Mouse (Mus musculus) layer of hippocampus, adult 8-10 months (tissue): ENCODE results near the gene Bmp7. TPM values are rescaled to one million over a fixed set of nuclear protein-coding genes. Genes with fewer than 3 reads are reported as not detected.

Source experiments
- DNase-seq, 2 experiments: peaks; one replicate each; pipeline ENCODE4 v3.0.0; 2022; ENCODE audit warnings: low spot score in 2 of 2
- total RNA-seq, 4 experiments: library from RNA; stranded (reverse); gene quantifications; 2 replicates each; pipeline ENCODE4 v1.2.4; 2022

Gene Bmp7
- 1 to 10 TPM; 7.1 to 9.8 (median 8.6) TPM for total RNA-seq

DNA sequence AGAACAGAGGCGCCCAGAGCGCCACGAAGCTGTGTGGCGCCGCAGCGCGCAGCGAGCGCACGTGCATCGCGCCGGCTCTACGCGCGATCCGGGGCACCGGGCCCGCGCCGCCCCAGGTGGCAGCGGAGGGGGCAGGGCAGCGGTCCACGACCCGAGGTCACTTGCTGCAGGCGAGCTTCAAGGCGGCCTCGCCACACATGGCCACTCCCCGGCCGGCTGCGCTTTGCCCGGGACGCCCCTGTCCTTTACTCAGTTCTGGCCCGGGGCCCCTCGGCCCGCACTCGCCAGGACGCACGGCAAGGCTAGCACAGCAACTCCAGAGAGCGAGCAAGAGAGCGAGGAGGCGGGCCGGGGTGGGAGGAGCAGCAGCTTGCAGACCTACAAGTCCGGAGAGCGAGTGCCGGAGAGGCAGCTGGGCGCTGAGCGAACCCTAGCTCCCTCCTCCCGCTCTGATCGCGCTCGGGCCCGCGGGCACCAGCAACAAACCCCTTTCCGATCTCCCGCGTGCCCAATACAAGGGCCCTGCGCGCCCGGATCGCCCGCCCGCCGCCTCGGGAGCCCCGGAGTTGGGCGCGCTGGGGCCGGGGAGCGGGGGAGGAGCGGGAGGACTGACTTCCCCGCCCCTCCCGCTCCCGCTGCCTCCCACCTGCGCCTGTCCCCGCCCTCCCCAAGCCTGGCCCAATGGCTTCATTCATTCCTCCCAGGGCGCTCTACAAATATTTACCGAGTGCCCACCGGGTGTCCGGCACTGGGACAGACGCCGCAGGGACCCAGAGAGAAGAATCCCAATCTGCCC, at the start of gene Bmp7:
TSS of gene Bmp7 (minus strand) at position 319 of the 796 bp plus-strand sequence.
- DNase-seq, result no peak

DNA sequence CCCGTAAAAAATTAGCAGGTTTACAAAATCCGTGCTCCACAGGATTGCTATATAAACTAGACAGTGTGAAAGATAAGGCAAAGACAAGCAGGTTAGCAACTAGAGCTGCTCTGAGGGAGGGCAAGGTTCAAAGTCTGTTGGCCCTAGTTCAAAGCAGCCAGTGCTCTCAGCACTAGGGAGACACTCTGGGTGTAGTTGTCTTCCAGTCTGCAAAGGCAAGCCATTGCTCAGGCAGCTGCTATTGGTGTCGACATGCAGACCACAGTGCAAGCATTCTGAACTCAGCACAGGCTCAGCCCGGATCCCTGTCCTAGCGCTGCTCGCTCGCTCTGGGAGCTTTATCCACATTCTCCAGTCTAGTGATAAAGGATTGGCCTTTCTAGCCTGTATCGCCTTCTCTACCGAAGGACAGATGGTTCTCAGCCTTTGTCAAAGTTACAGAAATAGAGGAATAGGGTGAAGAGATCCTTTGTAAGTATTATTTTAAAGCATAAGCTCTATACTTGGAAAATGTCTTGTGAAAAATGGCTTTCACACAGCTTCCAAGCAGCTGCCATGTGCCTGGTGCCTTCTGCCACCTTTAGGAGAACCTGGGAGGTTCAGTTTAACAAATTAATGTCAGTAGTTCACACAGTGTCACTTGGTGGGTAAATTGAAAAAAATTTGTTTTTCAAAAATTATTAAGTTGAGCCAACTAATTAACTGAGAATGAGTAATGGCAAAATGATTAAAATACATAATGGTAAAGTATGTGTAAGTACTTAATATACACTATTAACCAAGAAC, 42.8 kb upstream of the Bmp7 start:
- no peak for DNase-seq

DNA sequence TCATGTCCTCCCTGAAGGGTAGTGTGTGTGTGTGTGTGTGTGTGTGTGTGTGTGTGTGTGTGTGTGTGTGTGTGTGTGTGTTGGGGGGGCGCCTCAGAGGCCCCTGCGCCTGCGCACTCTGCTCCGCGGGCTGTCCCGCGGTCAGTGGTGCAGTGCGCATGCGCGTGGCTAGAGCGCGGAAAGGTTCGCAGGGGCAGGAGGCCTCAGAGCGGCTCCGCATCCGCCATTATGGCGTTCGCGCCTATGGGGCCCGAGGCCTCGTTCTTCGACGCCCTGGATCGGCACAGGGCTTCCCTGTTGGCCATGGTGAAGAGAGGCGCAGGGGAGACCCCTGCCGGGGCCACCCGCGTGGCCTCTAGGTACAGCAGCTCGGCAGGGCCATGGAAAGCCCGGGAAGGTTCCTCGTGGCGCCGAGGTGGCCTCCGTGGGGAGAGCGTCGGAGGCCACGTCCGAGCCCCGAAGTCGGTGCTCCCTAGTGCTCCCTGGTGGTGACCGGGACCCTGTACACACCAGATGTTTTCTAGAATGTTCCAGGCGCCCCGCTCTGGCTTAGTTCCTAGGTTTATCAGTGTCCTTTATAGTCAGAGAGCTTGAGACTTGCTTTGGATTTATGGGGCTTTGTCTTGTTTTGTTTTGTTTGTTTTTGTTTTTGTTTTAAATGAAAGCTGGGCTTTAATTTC, 39.7 kb upstream of the Bmp7 start:
- DNase-seq, result no peak

DNA sequence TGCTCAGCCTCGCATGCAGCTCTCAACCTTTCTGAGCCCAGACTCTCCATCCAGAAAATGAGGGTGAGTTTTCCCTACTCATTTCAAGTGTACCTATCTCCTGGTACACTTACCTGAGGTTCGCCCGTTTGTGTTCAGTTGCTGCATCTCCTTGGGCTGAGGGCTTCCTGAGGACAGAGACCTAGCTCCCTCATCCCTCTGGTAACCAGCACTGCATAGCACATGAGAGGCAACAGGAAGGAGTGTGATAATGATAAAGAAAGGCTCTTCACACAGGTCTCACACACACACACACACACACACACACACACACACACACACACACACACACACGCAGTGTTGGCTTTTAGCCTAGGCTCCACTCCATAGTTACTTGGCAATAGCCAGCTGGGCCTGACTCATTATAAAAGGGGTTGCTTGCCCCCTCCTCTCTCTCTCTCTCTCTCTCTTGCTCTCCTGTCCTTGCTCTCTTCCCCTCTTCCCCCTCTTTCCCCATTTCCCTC, 38.1 kb upstream of the Bmp7 start:
- no peak for DNase-seq

DNA sequence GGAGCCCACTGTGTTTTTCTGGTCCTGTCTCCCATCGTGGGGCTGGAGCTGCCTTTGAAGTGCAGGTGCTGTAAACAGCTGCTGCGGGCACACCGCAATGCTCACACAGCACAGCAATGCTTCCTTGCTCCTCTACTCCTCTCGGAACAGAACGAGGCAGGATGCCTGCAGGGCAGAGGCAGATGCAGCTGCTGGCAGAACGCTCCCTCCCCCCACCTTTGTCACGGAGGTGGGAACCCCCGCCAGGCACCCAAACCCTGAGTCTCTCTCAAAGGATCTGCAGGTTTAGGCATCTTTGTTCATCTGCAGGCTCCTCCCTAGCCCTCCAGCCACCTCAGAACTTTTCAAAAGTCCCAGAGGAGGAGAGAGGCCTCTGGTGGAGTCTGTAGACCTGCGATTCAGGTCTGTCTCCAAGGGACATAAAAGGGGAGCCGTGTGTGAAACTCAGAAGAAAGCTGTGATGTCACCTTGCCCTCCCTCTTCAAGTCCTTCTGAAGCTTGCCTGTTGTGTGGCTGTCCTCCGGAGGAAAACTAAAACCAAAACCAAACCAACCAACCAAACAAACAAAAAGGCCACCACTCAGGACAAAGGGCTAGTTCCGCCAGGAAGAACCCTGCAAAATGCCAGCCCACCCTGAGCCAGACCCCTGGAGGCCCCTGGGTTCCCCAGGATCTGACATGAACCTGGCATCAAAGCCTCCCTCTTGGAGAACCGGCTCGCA, 37.4 kb upstream of the Bmp7 start, which contains the start of gene Spo11:
TSS of gene Spo11 (plus strand) at position 292 of the 722 bp plus-strand sequence.
- no peak for DNase-seq

DNA sequence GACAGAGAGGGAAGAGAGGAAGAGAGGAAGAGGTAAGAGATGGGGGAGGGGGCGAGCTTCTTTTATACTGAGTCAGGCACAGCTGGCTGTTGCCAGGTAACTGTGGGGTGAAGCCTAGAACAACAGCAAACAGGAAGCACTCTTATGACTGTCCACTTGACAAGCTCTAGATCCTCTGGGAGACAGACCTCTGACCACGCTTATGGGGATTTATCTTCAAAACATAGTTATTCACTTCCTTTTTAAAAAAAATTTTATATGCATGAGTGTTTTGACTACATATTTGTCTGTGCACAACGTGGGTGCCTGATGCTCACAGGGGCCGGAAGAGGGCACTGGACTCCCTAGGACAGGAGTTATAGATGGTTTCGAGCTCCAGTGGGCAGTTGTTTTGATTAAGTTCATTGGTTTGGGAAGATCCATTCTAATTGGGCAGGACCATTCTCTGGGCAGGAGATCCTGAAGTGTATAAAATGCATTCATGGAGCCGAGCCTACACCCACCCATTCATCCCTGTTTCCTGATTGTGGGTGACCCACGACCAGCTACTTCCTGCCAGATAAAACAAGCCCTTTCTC, 36.6 kb upstream of the Bmp7 start:
- DNase-seq, result no peak

DNA sequence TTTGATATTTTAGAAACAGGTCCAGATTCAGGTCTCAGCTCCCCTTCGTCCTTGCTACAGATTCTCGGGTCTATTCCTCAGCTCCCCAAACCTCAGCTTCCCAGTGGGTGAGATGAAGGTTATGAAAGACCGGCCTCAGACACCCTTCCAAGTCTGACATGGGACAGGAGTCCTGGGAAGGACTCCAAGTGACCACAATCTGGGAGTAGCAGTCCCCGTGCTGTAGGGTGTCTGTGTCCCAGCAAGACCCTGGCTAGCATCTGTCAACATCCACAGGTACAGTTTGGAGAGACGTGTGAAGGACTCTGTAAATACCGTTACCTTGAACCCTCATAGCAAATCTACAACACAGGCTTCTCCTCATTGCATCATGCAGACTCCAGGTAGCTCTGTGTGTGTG, 35.0 kb upstream of the Bmp7 start:
- no peak for DNase-seq

DNA sequence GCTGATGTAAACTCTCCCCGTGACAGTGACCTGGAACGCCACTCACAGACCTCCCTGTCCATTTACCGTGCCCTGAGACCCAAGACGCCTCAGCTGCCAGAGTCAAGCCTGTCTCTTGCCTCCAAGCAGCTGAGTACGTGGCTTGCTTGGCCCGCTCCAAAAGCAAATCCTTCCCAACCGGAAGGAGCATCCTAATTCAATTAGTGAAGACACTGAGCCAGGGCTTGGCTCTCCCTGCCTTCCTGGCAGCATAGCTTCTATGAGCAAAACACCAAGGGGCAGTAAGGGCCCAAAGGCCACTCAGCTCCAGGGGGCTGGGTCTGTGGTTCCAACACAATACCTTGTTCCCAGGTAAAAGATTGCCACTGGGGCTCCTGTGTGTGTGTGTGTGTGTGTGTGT, 34.6 kb upstream of the Bmp7 start:
- no peak for DNase-seq

DNA sequence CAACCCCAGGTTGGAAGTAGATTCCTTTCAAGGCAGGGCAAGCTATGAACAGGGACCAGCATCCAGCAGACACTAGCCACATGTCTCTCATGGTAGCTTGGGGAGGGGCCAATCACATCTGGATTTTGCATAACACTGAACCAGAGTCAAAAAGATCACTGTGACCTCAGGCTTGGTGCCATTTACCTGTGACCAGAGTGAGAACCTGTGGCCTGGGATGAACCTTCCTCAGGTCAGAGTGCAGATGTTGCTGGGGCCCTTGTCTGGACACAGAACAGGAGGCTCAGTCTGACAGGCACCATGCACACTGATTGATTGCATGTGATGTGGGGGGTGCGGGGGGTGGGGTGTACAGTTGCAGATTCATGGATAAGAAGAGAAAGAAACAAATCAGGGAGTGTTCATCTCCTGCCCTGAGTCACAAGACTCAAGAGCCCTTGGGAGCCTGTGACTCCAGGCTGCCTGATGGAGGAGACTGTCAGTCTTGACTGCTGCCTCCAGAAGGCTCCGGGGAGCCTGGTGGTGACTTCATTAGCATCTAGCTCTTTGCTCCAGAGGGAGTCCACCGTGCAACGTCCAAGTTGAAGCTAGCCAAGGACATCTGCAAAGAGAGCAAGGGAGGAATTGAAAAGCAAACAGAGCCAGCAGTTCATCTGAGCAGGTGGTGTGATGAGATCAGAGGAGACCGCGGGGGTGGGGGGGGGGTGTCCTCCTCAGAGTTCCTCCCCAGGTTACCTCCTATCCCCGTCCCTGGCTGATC, 33.9 kb upstream of the Bmp7 start:
- DNase-seq, result no peak

DNA sequence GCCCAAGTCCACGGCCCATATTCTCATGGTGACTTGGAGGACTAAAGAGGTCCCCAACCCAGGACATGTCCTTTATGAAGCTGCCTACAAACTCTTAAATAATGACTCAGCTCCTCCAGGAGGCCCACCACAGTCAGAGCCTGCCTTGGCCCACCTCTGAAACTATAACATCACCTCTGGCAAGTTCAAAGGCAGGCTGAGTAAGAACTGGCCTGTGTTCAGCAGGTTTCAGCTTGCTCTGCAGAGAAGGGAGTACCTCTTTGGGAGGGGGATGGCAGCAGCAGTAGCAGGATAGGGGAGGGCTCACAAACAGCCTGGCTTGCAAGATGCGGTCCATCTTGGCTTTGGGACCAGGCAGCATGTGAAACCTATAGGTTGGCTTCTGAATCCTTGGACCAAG, 31.7 kb upstream of the Bmp7 start:
- no peak for DNase-seq

DNA sequence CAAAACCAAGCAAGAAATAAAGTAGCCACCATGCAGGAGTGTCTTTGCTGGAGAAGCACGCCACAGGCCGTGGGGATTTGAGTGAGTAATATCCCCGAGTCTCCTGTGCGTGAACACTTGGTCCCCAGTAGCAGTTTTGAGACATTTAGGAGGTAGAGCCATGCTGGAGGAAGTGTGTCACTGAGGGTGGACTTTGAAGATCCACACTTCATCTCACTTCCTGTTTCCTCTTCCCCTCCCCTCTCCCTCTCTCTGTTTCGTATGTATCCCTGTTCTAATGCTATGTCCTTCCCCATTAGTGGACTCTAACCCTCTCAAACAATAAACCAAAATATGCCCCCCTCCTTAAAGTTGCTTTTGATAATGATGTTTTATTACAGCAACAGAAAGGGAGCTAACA, 26.4 kb upstream of the Bmp7 start:
- DNase-seq, result no peak

DNA sequence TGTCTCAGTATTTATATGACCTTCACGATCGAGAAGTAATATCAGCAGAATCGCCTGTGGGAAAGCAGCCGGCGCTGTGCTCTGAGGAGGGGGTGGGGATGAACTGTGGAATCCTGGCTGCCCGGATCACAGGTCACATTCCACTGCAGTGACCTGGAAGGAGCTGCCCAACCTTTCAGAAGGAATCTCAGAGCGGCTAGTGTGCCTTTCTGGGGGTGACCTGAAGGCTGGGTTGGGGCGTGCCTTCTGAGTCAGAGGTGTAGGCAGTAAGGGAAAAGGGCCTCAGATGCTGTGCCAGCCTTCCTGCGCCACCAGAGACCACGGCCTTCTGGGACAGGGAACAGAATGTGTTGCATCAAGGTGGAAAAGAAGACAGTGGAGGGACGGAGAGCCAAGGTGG, 25.1 kb upstream of the Bmp7 start:
- DNase-seq, result no peak

DNA sequence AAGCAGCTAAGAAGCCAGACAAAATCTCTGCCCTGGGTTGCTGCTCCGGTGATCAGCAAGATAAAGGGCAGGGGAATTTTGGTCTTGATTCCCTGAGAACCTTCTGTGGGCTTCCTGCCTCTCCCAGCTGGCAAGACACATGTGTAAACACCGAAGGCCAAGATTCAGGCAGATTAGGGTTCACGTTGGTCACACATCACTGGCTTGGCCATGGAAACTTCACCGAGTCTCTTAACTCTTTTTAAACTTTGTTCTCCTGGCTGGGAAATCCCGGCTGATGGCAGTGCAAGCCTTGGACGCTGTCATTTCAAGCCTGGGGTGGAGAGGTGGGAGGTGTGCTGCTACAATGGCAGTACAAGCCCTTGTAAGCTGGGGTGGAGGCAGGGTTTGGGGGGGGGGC, 21.1 kb upstream of the Bmp7 start:
- no peak for DNase-seq

DNA sequence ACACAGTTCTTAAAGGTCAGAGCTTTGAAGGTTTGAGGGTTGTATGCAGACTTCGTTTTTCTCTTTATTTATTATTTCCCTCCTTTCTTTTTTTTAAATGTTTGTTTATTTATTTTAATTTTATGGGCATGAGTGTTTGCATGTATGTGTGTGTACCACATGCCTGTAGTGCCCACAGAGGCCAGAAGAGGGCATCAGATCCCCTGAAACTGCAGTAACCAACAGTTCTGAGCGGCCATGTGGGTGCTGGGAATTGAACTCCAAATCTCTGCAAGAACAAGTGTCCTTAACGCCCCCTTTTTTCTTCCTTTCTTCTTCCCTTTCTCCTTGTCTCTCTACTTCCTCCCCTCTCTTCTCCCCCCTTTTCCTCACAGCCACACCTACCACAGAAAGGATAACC, 20.2 kb upstream of the Bmp7 start:
- no peak for DNase-seq

DNA sequence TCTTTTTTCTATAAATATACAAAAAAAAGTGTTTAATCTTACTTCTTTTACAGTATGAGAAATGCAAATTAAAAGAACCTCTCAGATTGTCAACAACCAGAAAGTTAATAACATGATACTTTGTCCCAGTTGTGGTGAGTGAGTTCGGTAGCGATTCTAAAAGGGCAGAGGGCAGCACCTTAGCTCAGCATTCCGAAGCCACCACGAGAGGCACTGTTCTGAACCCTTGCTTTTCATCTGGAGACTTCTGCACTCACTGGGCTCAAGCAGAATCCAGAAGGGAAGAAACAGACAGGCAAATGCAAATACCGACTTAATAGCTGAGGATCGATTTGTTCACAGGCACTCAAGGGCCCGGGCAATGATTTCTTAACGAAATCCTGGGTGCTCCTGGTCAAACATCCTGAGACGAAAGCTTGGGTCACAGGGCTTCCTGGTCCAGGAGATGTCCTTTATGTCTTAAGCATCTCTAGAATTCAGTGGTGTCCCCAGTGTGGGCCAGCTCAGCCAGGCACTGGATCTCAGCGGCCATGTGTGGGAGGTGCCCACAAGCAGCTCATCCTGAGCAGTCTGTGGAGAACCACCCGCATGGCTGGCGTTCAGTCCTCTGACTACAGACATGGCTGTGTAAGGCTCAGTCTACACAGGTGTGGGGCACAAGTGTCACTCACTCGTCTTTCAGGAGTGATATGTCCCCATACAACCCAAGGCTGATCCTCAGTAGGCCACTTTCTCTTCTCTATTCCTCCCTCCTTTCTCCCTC, 19.1 kb upstream of the Bmp7 start:
- DNase-seq, result no peak

DNA sequence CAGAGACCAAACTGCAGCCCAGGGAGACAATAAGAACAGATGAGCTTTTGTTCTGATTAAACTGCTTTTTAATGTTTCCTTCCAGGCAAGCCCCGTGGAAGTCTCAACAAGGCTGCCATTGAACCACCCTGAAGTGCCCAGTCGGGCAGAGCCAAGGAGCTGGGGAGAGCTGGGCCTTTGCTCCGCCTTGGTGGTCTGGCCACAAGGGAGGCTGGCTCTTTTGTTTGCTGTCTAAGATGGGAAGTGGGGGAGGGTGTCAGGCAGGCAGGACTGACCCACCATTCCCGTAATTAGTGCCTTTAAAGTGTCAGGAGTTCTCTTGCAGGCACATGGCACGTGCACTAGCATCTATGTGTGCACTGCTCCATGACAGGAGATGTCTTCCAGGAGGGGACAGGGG, 18.5 kb upstream of the Bmp7 start:
- DNase-seq, result no peak

DNA sequence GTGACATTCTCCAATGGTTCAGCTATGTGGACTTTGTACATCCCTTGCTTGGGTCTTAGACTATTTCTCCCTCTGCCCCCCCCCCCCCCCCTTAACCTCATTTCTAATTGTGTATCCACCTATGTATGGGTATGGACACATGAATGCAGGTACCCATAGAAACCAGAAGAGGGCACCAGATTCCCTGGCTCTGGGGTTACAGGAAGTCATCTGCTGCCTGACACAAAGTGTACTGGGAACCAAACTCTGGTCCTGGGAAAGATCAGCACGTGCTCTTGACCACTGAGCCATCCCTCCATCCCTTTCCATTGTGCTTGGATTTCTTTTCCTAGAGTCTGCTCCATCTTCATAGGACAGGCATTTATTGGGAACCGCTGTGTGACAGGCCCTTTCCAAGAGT, 11.9 kb upstream of the Bmp7 start:
- DNase-seq, result no peak

DNA sequence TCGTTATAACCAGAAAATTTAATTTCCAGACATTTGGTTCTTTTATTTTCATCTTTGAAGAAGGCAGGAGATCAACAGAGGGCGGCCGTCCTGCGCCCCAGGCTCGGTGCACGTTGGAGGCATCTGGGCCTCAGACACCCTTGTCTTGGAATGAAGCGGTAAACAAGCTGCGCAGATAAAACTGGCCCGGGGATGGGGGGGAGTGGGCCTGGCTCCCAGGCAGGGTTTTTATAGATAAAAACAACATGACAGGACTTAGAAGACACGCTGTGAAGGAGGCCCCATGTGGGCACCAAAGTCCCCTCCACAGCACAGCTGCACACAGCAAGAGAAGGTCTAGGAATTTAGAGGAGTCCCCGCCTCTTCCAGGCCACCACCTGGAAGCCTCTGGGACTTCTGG, 10.6 kb upstream of the Bmp7 start:
- no peak for DNase-seq

DNA sequence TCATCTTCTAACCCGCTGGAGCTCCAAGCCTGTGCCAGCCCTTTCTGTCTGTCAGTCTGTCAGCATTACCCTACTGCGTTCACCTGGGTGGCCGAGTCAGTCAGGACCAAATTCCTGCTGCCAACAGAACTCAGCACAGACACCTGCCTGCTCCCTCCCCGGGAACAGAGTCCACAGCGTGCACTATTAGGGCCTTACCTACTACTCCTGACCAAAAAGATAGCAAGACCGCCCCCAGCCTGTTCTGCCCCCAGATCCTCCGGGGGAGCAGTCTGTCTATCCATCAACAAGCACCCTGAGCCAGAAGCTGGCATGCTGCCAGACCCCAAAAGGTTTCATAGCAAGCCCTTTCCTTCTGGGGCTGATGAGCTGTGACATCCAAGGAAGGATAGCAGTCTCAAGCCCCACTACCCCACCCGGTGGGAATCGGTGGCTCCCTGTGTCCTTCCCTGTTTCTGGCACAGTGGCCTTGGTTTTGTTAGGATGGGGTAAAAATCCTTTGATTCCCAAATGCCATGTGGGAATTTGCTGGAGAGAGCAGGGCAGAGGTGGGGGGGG, 10.1 kb upstream of the Bmp7 start:
- no peak for DNase-seq
